Mouse (Mus musculus): ENCODE measurements around the gene Gm13290.
"Not testable (repeated sequence)": the region's sequence is repeated elsewhere in the genome, so short reads cannot be mapped to it uniquely, and the experiment has no call there.

The Gm13290 gene

GRCm38 (mm10) chr4:88773534-88773933, at the start of gene Gm13290:
Gene Gm13290 (plus strand): TSS chr4:88773834.
- DNase-seq (ENCODE audit: low spot score): not testable (repeated sequence)

- DNase-seq (ENCODE audit: low spot score): no peak
Observed at GRCm38 (mm10) chr4:88726727-88727126, 46.9 kb upstream of the Gm13290 start.

DNA sequence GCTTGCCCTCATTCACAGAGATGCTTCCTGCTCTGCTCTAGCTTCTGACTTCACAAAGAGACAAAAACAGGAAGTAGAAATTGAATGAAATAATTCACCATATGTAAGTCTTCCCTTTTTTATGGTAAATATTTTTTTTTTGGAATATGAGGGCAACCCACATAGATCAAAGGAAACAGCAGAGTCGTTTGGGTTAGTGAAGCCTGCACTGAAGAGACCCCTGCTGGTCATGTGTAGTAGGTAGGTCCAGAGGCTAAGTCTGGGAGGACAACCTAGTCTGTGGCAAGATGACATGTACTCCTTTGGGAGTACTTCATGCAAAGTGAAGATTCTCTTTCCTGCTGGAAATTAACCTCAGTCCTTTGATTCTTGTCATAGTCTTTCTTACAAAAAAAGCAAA, 46.3 kb upstream of the Gm13290 start:
- DNase-seq (ENCODE audit: low spot score): no peak

DNA sequence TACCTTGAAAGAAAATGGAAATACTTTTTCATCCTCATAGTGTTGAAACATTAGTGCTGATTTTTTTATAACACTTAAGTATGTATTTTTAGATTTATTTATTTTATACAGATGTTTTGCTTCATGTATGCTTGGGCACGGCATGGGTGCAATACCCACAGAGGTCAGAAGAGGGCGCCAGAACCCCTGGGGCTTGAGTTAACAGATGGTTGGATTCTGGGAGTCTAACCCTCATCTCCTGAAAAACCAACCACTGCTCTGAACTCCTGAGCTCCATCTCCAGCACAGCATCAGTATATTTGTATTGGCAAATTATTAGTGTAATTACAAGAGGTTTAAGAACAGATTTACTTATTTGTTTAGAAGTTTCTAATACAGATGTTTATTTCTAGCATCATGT, 35.2 kb upstream of the Gm13290 start:
- DNase-seq (ENCODE audit: low spot score): no peak

GRCm38 (mm10) chr4:88739036-88739435, 34.6 kb upstream of the Gm13290 start:
- DNase-seq (ENCODE audit: low spot score): no peak

DNA sequence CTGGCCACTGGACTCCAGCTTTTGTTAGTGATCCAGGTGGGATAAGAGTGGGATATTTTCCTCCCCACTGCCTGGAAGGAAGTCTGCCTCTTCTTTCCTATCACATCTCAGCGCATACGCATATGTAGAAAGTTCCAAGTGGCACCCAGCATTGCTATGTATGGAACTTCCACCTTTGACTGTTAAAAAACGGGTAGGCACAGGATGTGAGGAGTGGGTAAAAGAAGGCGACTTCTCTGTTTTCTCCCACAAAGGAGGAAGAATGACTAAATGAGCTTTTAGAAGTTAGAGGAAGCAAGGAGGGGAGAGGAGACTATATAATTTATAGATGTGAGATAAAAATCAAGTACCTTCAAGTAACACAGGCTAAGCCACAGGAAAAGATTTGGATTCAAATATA, 32.2 kb upstream of the Gm13290 start:
- no peak for DNase-seq (ENCODE audit: low spot score)

DNA sequence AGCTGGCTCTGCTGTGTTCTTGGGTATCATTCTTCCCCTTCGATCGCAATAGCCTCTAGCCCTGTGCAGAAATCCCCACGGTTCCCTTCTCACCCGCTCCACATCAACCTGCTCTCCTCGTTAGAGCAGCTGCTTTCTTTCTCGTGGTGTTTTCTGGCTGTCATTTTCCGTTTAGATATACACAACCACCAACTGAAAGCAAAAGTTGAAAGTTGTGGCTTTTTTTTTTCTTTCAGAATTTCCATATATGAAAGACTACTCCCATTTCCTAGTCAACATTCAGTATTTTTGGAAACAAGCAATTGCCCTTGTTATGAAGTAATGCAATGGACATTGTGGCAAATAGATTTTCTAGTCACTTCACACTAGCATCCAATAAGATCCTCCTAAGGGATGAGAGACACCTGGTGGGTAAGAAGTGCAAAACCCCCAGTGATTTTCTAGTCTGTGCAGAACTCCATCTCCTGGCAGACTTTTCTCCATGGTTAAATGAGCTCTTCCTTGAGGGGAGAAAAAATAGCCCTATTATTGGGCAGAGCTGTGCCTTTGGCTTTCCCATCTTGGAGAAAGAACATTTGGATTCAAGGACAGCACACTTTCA, 30.8 kb upstream of the Gm13290 start:
- DNase-seq (ENCODE audit: low spot score): no peak

DNA sequence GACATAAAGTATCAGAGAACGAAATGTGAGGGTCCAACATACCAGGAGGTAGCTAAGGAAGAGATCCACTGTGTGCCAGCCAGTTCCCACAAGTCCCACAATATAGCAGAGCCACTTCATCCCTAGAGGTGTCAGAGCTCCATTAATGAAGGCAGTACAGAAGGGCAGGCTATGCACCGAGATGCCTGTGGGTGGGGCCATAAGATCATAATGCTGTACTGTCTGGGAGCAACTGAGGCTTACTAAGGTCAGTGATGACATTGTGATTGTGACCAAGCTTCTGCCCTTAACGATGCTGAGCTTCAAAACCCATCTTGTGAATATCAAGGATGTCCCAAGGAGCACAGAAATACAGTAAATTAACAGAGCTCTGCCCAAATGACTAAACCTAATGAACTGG, 29.4 kb upstream of the Gm13290 start:
- DNase-seq (ENCODE audit: low spot score): no peak

GRCm38 (mm10) chr4:88749926-88750325, 23.7 kb upstream of the Gm13290 start:
- no peak for DNase-seq (ENCODE audit: low spot score)

DNA sequence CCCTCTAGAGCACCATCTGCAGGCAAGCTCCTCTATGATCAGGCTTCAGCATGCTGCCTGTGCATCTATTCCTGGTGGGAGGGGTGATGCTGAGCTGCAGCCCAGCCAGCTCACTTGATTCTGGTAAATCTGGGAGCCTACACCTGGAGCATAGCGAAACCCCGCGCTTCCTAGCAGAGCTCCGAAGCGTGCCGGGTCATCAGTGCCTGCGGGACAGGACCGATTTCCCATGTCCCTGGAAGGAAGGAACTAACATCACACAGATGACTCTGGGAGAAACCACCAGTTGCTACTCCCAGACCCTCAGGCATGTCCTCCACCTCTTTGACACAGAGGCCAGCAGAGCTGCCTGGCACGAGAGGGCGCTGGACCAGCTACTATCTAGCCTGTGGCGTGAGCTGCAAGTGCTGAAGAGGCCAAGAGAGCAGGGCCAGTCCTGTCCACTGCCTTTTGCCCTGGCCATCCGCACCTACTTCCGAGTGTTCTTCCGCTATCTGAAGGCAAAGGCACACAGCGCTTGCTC, 18.8 kb upstream of the Gm13290 start, which contains the start of gene Gm13271:
TSS of gene Gm13271 (plus strand) at position 51 of the 523 bp plus-strand sequence.
- DNase-seq (ENCODE audit: low spot score): peak; percentile 27

DNA sequence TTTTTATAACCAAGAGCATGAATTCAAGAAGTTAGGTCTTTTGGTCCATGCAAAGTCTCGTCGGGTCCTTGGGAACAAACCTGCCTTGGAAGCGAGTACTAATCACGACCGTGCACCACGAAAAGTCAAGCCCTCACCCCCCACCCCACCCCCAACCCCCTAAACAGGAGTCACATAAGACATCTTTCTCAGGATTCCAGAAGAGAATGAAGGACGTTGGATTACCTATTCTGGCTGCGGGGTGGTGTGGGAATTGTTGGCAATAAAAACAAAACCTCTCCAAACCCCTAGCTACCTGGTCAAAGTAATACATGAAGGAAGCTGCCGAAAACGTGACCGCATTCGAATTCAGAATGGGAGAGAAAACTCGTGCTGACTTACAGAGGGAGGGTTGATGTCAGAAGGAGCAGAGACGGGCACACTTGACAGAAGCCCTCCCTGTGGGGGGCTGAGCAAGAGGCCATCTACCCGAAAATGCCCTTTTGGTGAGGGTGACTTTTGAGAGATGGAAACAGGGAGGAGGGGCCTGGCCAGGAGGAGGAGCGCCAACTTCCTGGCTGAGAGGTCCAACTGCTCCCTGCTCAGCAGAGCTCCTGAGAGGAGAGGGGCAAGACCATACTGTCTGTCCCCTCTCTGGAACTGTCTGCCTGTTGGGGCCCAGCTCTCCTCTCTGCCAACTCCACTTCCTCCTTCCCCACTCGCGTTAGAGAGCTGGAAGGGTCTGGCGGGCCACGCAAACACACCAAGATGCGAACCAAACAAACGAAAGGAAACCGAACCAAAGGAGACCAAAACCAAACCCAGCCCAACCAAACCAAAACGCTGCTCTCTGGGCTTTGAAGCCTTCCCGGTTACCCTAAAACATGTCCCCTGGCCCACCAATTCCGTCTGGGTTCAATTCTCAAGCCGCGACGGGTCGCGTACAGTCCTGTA, 16.8 kb upstream of the Gm13290 start:
- not testable (repeated sequence) for DNase-seq (ENCODE audit: low spot score)

- peak; percentile 93 for DNase-seq (ENCODE audit: low spot score)
Observed at GRCm38 (mm10) chr4:88757628-88758031, 16.0 kb upstream of the Gm13290 start.

- DNase-seq (ENCODE audit: low spot score): not testable (repeated sequence)
Observed at GRCm38 (mm10) chr4:88758751-88759150, 14.9 kb upstream of the Gm13290 start.

- DNase-seq (ENCODE audit: low spot score): not testable (repeated sequence)
Observed at GRCm38 (mm10) chr4:88759610-88760268, 13.9 kb upstream of the Gm13290 start, which contains the start of gene Gm13283. Gene Gm13283 (plus strand): TSS chr4:88760119.

DNA sequence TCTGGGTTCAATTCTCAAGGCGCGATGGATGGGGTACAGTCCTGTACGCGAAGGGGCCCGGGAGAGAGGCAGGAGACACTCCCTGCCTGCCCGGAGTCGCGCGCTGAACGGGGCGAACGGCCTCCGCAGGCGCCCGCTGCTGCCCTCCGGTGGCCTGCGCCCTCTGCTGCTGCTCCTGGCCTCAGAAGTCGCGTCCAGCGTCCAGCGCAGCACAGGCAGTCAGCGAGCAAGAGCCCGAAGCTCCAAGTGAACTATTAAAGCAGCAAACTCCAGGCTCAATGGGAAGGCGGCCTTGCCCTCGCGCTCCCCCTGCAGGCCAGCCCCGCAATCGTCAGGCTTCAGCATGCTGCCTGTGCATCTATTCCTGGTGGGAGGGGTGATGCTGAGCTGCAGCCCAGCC, 13.2 kb upstream of the Gm13290 start:
- peak; percentile 13 for DNase-seq (ENCODE audit: low spot score)

GRCm38 (mm10) chr4:88761776-88762175, 11.9 kb upstream of the Gm13290 start:
- peak; percentile 55 for DNase-seq (ENCODE audit: low spot score)

- not testable (repeated sequence) for DNase-seq (ENCODE audit: low spot score)
Observed at GRCm38 (mm10) chr4:88762341-88762740, 11.3 kb upstream of the Gm13290 start.

DNA sequence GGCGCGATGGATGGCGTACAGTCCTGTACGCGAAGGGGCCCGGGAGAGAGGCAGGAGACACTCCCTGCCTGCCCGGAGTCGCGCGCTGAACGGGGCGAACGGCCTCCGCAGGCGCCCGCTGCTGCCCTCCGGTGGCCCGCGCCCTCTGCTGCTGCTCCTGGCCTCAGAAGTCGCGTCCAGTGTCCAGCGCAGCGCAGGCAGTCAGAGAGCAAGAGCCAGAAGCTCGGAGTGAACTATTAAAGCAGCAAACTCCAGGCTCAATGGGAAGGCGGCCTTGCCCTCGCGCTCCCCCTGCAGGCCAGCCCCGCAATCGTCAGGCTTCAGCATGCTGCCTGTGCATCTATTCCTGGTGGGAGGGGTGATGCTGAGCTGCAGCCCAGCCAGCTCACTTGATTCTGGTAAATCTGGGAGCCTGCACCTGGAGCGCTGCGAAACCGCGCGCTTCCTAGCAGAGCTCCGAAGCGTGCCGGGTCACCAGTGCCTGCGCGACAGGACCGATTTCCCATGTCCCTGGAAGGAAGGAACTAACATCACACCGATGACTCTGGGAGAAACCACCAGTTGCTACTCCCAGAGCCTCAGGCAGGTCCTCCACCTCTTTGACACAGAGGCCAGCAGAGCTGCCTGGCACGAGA, 10.1 kb upstream of the Gm13290 start:
- DNase-seq (ENCODE audit: low spot score): not testable (repeated sequence)

DNA sequence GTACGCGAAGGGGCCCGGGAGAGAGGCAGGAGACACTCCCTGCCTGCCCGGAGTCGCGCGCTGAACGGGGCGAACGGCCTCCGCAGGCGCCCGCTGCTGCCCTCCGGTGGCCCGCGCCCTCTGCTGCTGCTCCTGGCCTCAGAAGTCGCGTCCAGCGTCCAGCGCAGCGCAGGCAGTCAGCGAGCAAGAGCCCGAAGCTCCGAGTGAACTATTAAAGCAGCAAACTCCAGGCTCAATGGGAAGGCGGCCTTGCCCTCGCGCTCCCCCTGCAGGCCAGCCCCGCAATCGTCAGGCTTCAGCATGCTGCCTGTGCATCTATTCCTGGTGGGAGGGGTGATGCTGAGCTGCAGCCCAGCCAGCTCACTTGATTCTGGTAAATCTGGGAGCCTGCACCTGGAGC, 3.0 kb downstream of the Gm13290 start, which contains the start of gene Gm13289:
TSS of gene Gm13289 (plus strand) at position 301 of the 400 bp plus-strand sequence.
- not testable (repeated sequence) for DNase-seq (ENCODE audit: low spot score)

- DNase-seq (ENCODE audit: low spot score): not testable (repeated sequence)
Observed at GRCm38 (mm10) chr4:88779550-88779949, 5.9 kb downstream of the Gm13290 start, which contains the start of gene Gm13272. Gene Gm13272 (plus strand): TSS chr4:88779850.

DNA sequence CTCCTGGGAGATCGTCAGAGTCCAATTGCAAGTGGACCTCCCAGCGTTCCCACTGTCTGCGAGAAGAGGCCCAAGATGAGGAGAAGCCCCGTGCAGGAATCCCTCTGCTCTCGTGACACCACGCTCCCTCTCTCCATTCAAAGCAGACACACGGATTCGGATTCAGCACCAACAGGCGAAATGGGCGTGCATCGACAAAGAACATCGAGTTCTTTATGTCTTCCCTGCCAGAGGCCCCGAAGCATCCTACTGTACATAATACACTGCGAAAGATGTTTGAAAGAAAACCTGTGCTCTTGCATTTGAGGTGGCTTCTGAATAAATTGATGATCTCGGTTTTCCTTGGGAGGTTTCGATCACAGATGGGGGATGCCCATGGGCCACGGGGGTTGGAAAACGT, 6.7 kb downstream of the Gm13290 start:
- not testable (repeated sequence) for DNase-seq (ENCODE audit: low spot score)

DNA sequence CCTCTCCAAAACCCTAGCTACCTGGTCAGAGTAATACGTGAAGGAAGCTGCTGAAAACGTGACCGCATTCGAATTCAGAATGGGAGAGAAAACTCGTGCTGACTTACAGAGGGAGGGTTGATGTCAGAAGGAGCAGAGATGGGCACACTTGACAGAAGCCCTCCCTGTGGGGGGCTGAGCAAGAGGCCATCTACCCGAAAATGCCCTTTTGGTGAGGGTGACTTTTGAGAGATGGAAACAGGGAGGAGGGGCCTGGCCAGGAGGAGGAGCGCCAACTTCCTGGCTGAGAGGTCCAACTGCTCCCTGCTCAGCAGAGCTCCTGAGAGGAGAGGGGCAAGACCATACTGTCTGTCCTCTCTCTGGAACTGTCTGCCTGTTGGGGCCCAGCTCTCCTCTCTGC, 8.2 kb downstream of the Gm13290 start, which contains the start of gene Ifnz:
TSS of gene Ifnz (plus strand) at position 301 of the 400 bp plus-strand sequence.
- not testable (repeated sequence) for DNase-seq (ENCODE audit: low spot score)

Data from layer of hippocampus, adult 9-10 months (tissue).